Mouse (Mus musculus) adrenal gland, postnatal 10 days (tissue): Measurements from ENCODE around the gene Adcy1. TPM values are rescaled to one million over a fixed set of nuclear protein-coding genes. Genes with fewer than 3 reads are reported as not detected.

Experiments used
- DNase-seq: peaks from one replicate; pipeline ENCODE4 v3.0.0; 2021; ENCODE audit warnings: mixed read lengths
- total RNA-seq, 2 experiments: library from RNA; stranded (reverse); gene quantifications; 2 replicates each; pipeline ENCODE4 v1.2.3; 2021

The Adcy1 gene
- total RNA-seq, 2 experiments from 2014 or later = 3.3 to 4.4 TPM

GRCm38 (mm10) chr11:7136246-7136855, 73.1 kb downstream of the Adcy1 start:
- no peak for DNase-seq

GRCm38 (mm10) chr11:7138370-7138769, 75.1 kb downstream of the Adcy1 start:
- DNase-seq = no peak

GRCm38 (mm10) chr11:7140449-7140848, 77.2 kb downstream of the Adcy1 start:
- peak; percentile 63 for DNase-seq

GRCm38 (mm10) chr11:7142725-7143124, 79.4 kb downstream of the Adcy1 start:
- peak; percentile 77 for DNase-seq

- DNase-seq = peak; percentile 32
Observed at GRCm38 (mm10) chr11:7144369-7144768, 81.1 kb downstream of the Adcy1 start.

GRCm38 (mm10) chr11:7145221-7145620, 81.9 kb downstream of the Adcy1 start:
- DNase-seq = peak; percentile 45

GRCm38 (mm10) chr11:7147536-7147935, 84.2 kb downstream of the Adcy1 start:
- no peak for DNase-seq

GRCm38 (mm10) chr11:7147945-7148344, 84.7 kb downstream of the Adcy1 start:
- no peak for DNase-seq

- DNase-seq = no peak
Observed at GRCm38 (mm10) chr11:7149471-7149870, 86.2 kb downstream of the Adcy1 start.

- DNase-seq = no peak
Observed at GRCm38 (mm10) chr11:7150511-7150910, 87.2 kb downstream of the Adcy1 start.

- DNase-seq = no peak
Observed at GRCm38 (mm10) chr11:7152371-7152770, 89.1 kb downstream of the Adcy1 start.

GRCm38 (mm10) chr11:7153081-7153480, 89.8 kb downstream of the Adcy1 start:
- no peak for DNase-seq

GRCm38 (mm10) chr11:7156427-7156826, 93.1 kb downstream of the Adcy1 start:
- no peak for DNase-seq

- no peak for DNase-seq
Observed at GRCm38 (mm10) chr11:7158196-7158595, 94.9 kb downstream of the Adcy1 start.

- no peak for DNase-seq
Observed at GRCm38 (mm10) chr11:7160146-7160545, 96.9 kb downstream of the Adcy1 start.

GRCm38 (mm10) chr11:7160637-7161101, 97.4 kb downstream of the Adcy1 start:
- no peak for DNase-seq

- DNase-seq = peak; percentile 51
Observed at GRCm38 (mm10) chr11:7161502-7162174, 98.3 kb downstream of the Adcy1 start.

- DNase-seq = no peak
Observed at GRCm38 (mm10) chr11:7164416-7164815, 101.1 kb downstream of the Adcy1 start.

- DNase-seq = peak; percentile 43
Observed at GRCm38 (mm10) chr11:7169645-7170044, 106.4 kb downstream of the Adcy1 start.

GRCm38 (mm10) chr11:7173664-7174063, 110.4 kb downstream of the Adcy1 start:
- no peak for DNase-seq

- DNase-seq = no peak
Observed at GRCm38 (mm10) chr11:7178724-7179123, 115.4 kb downstream of the Adcy1 start.

- DNase-seq = no peak
Observed at GRCm38 (mm10) chr11:7179276-7179675, 116.0 kb downstream of the Adcy1 start.

GRCm38 (mm10) chr11:7182409-7183042, 119.2 kb downstream of the Adcy1 start:
- no peak for DNase-seq
